ENCODE assay signal across 8 mouse cellular contexts in the genomic region with DNA sequence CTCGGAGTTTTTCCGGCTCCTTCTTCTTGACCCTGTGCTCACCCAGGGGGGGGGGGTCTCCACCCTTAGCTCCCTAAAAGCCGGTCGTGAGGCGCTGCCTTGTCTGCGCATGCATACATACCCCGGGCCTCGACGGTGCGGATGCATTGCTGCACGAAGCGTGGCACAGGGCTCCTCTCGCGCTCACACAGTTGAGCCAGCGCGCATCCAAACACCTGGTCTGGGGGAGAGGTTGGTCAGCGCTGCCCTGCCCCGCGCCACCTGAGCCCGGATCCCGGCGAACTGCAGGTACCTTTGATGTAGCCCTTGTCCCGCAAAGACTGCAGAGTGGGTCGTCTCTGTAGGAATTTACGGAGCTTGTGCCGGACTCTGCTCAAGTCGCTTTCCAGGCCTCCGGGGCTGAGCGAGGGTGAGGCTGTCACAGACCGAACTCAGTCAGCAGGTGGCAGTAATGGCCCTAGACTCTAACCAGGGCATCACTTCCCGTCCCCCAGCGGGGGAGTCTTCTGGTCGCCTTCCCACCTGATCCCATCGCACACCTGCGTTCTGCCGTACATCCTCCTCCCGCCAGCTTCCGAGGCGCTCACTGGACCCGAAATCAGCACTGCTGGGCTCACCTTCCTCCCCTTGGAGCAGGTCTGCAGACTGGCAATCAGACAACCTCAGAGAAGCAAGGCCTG. TPM values are rescaled to one million over a fixed set of nuclear protein-coding genes. Genes with fewer than 3 reads are reported as not detected.
DNase-seq lines count a peak whose midpoint lies in the region; ATAC-seq lines count a peak whose summit lies in the region.

No protein-coding gene starts in this region.

- H3K4me1 ChIP-seq in embryonic facial prominence, embryonic 14.5 days (ENCODE audit: control insufficient read depth, insufficient read depth, low read length) = peaks cover 9% of the 10 kb centered on the region
- H3K4me1 ChIP-seq in hindbrain, embryonic 12.5 days = peaks cover 14% of the 10 kb centered on the region
- peaks cover 15% of the 10 kb centered on the region for H3K4me1 ChIP-seq in limb, embryonic 12.5 days (replicated peaks)
- peaks cover 13% of the 10 kb centered on the region for H3K4me1 ChIP-seq in neural tube, embryonic 12.5 days

- DNase-seq in gastrocnemius, adult 18-20 months (ENCODE audit: low spot score) = peak; percentile 47
- DNase-seq in gastrocnemius, postnatal 36 days = no peak
- peak; percentile 56 for DNase-seq in adrenal gland, postnatal 25 days
- peak; percentile 62 for DNase-seq in embryonic facial prominence, embryonic 14.5 days (ENCODE audit: low spot score)

- intact Hi-C loops in gastrocnemius, postnatal 36 days (cut with DNase I) = no loop called here

- H3K9me3 ChIP-seq in embryonic facial prominence, embryonic 14.5 days (ENCODE audit: control insufficient read depth, low read length) = no peaks in the 10 kb centered on the region
- H3K9me3 ChIP-seq in hindbrain, embryonic 12.5 days (replicated peaks) = no peaks in the 10 kb centered on the region
- no peaks in the 10 kb centered on the region for H3K9me3 ChIP-seq in limb, embryonic 12.5 days
- H3K9me3 ChIP-seq in neural tube, embryonic 12.5 days = no peaks in the 10 kb centered on the region

- peak; percentile 37; the same call in 1 of the 2 replicates for ATAC-seq in embryonic facial prominence, embryonic 14.5 days (ENCODE audit: low read depth)
- no peak for ATAC-seq in hindbrain, embryonic 12.5 days (ENCODE audit: low FRiP score)
- no peak for ATAC-seq in limb, embryonic 12.5 days (ENCODE audit: insufficient number of reproducible peaks, insufficient read depth, low FRiP score, low TSS enrichment, low read depth)
- no peak for ATAC-seq in neural tube, embryonic 12.5 days (ENCODE audit: low FRiP score, low read depth)
- no peak for ATAC-seq in granulocyte monocyte progenitor cell, adult 5-6 weeks (replicated peaks; ENCODE audit: poor library complexity, severe bottlenecking)

- H3K4me2 ChIP-seq in embryonic facial prominence, embryonic 14.5 days (ENCODE audit: low read depth, low read length) = peak overlapping the region; percentile 46
- peak overlapping the region; percentile 40 for H3K4me2 ChIP-seq in hindbrain, embryonic 12.5 days (replicated peaks)
- H3K4me2 ChIP-seq in limb, embryonic 12.5 days = peak overlapping the region; percentile 49
- H3K4me2 ChIP-seq in neural tube, embryonic 12.5 days (replicated peaks) = peak overlapping the region; percentile 59

- H3K27me3 ChIP-seq in embryonic facial prominence, embryonic 14.5 days (replicated peaks; ENCODE audit: control insufficient read depth, insufficient read depth, low read length) = peaks cover 22% of the 10 kb centered on the region
- peaks cover 38% of the 10 kb centered on the region for H3K27me3 ChIP-seq in hindbrain, embryonic 12.5 days
- H3K27me3 ChIP-seq in limb, embryonic 12.5 days = peaks cover 60% of the 10 kb centered on the region
- H3K27me3 ChIP-seq in neural tube, embryonic 12.5 days (replicated peaks) = peaks cover 29% of the 10 kb centered on the region

- H3K36me3 ChIP-seq in embryonic facial prominence, embryonic 14.5 days (ENCODE audit: control insufficient read depth, insufficient read depth, low read length) = no peaks in the 10 kb centered on the region
- no peaks in the 10 kb centered on the region for H3K36me3 ChIP-seq in hindbrain, embryonic 12.5 days
- no peaks in the 10 kb centered on the region for H3K36me3 ChIP-seq in limb, embryonic 12.5 days
- no peaks in the 10 kb centered on the region for H3K36me3 ChIP-seq in neural tube, embryonic 12.5 days

- H3K4me3 ChIP-seq in embryonic facial prominence, embryonic 14.5 days (ENCODE audit: low read depth, low read length) = peak overlapping the region; percentile 22
- H3K4me3 ChIP-seq in hindbrain, embryonic 12.5 days = peak overlapping the region; percentile 12
- H3K4me3 ChIP-seq in limb, embryonic 12.5 days (replicated peaks) = peak overlapping the region; percentile 25
- 0 out of 2 replicates have a peak overlapping the region, but pooled peaks have one; percentile 27 for H3K4me3 ChIP-seq in neural tube, embryonic 12.5 days

- H3K27ac ChIP-seq in embryonic facial prominence, embryonic 14.5 days (replicated peaks; ENCODE audit: low read depth, low read length) = no peak overlapping the region
- H3K27ac ChIP-seq in hindbrain, embryonic 12.5 days = no peak overlapping the region
- H3K27ac ChIP-seq in limb, embryonic 12.5 days = no peak overlapping the region
- H3K27ac ChIP-seq in neural tube, embryonic 12.5 days = no peak overlapping the region

- H3K9ac ChIP-seq in embryonic facial prominence, embryonic 14.5 days (ENCODE audit: low read depth, low read length) = peak overlapping the region; percentile 37; the same call in 1 of the 2 replicates
- no peak overlapping the region for H3K9ac ChIP-seq in hindbrain, embryonic 12.5 days
- H3K9ac ChIP-seq in limb, embryonic 12.5 days (replicated peaks) = no peak overlapping the region
- no peak overlapping the region for H3K9ac ChIP-seq in neural tube, embryonic 12.5 days

- WGBS in embryonic facial prominence, embryonic 14.5 days = 13% methylated on average over 38 of the region's 40 CpGs
- WGBS in hindbrain, embryonic 12.5 days = 11% methylated on average over 40 of the region's 40 CpGs
- 10% methylated on average over 40 of the region's 40 CpGs for WGBS in limb, embryonic 12.5 days
- 11% methylated on average over 40 of the region's 40 CpGs for WGBS in neural tube, embryonic 12.5 days

RNA-seq across cellular contexts. Expression of a gene that starts 29.6 kb away (rescaled TPM):
- 1 to 10 TPM; 6.1 to 6.8 TPM for total RNA-seq in gastrocnemius, adult 18-20 months (2021)
- 1 to 10 TPM; 4.6 to 4.8 TPM for total RNA-seq in gastrocnemius, postnatal 36 days (2021)
- total RNA-seq in adrenal gland, postnatal 25 days (2021) = 12.8 and 15.2 TPM in 2 replicates
- polyA plus RNA-seq in embryonic facial prominence, embryonic 14.5 days (2014; fragmentation: Nextera tagmentation; extraction: Ambion mirVana) = 8.6 and 9.4 TPM in 2 replicates
- polyA plus RNA-seq in hindbrain, embryonic 12.5 days (2016; fragmentation: Nextera tagmentation; extraction: Ambion mirVana) = 5.2 and 5.9 TPM in 2 replicates
- polyA plus RNA-seq in limb, embryonic 12.5 days (2016; fragmentation: Nextera tagmentation; extraction: Ambion mirVana) = 4.8 and 7.1 TPM in 2 replicates
- polyA plus RNA-seq in neural tube, embryonic 12.5 days (2016; fragmentation: Nextera tagmentation; extraction: Ambion mirVana) = 5.4 and 6.4 TPM in 2 replicates
- total RNA-seq in granulocyte monocyte progenitor cell, adult 5-6 weeks (2014; fragmentation: Nextera tagmentation) = 21.3 and 29.3 TPM in 2 replicates
- total RNA-seq in granulocyte monocyte progenitor cell, adult 5-6 weeks (2017) = 11.0 and 19.0 TPM in 2 replicates

Comparison
In these comparisons a context has a peak if more than half of its experiments do, and no peak if none do; other contexts are left out.
1. DNase-seq: peak in gastrocnemius, adult 18-20 months (single experiment), adrenal gland, postnatal 25 days (single experiment) and embryonic facial prominence, embryonic 14.5 days (single experiment); none in gastrocnemius, postnatal 36 days (0 of 2).
2. Peak in every context shown above with its lines, with median percentiles within 50 percentile points of each other: H3K4me2 ChIP-seq and H3K4me3 ChIP-seq.